Mouse (Mus musculus) A20 (cell line): ENCODE data around the gene Iqgap3.

Experiments used
- DNase-seq: peaks from one replicate; pipeline ENCODE4 v3.0.0-alpha.2; 2011; ENCODE audit warnings: low read depth, low spot score

Gene Iqgap3

DNA sequence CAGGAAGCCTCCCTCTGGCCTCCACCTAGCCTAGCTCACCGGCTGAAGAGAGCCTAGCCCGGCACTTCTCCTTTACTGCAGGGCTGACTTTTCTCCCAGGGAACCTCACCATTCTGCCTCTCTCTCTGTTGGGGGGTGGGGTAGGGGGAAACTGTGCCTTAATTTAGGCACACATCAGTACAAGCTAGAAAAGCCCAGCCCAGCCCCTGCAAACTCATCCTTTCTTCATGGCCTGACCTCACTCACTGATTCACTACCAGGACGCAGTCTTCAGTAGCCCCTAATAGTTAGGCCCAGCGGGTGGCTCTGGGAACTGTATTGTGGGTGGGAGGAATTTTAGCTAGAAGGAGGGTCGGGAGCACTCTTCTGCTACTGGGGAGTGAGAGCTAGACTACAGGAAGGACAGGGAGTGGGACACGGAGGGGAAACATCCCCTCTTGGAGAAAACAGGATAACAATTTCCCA is 67.8 kb downstream of the Iqgap3 start:
- no peak for DNase-seq

DNA sequence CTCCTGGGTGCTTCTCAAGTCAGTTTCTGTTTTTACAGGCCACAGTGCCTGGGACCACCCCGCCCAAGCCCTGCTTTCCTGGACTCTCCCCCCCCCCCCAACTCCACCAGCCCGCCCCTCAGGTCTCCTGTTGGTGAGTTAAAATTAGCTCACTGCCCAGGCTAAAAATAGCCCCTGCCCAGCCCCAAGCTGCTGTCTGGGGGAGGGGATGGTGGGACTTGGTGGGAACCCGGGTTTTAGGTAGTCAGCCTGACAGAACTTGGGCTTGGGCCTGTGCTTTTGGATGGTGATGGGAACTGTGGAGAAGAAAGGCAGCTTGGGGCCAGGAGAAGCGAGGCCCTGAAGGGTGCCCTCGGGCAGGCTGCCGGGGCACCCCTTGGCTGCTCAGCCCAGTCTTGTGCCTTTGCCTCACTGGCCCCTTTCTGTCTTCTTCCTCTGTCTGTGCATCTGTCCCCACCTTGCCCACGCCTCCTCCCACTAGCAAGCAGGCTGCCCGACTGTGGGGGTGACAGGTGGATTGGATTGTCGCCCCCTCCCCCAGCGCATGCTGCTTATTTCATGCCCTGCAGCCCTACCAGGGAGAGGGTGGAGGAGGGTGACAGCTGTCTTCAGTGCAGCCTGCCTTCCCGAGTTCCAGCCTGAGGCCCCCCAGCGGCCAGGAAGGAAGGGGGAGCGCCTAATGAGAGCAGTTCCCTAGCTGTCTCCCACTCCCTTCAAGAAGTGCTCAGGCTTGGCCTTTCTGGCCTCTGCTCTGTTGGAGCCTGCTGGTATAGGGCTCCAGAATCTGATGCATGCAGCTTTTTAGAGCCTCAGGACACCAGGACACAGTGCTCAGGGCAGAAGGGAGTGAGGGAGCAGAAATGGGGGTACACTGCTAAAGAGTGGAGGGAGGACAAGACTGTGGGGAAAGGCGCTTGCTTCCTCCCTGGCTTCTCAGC is 68.6 kb downstream of the Iqgap3 start:
- peak; percentile 47 for DNase-seq

DNA sequence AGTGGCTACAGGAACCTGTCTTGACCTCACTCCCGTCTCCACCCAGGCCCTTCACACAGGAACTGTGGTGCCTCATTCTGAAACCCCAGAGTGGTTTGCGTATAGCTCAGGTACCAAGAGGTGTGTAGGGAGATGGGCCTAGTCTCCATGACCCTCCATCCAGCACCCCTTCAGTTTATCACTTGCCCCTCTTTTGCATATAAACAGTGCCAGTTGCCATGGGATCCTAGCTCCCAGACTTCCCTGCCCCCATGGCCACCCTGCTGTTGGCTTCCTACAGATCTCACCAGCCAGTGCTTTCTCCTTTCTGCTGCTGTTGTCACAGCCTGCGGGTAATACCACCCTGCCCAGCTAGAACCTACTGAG is 69.2 kb downstream of the Iqgap3 start:
- peak; percentile 42 for DNase-seq

DNA sequence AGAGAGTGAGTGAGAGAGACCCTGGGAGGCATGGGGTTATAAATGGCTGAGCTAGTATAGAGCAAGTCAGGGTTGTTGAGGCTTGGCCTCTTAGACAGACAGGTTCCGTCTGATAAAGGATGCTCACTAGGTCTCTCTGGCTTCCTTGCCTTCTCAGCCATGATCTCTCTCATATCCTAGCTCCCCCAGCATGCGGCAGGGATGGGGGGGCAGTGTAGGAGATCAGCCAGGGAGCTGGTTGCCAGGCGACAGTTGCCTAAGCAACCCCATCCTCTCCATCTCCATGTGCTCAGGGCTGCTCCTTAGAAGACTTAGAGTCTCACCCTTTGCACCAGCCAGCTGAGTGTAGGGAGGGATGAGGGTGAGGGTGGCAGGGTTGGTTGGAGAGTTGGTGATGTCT is 70.3 kb downstream of the Iqgap3 start:
- no peak for DNase-seq

DNA sequence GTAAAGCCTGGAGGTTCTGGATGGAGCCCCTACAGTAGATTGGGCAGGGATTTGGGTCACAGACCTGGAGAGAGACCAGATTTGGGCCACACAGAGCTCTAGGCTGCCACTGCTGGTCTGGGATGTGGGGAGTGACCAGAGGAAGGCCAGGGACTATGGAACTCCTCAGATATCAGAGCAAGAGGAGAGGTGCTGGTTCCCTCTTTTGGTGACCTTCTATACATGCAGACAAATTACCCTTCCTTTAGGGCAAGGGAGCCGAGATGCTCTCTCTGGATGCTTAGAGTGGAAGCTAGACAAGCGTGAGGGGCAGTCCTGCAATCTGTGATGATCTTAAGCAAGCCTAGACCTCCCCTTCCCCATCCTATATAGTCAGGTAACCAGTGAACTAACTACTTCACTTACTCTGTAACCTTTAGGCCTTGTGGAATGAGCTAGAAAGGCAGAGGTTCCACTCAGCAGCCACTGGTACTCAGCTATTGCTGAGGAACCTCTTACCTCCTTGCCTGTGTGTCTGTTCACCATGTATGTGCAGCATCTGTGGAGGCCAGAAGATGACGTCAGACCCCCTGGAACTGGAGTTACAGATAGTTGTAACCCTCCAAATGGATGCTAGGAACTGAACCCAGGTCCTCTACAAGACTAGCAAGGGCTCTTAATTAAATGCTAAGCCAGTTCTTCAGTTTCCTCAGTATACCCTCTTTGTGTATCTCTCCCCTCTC is 71.7 kb downstream of the Iqgap3 start:
- no peak for DNase-seq

DNA sequence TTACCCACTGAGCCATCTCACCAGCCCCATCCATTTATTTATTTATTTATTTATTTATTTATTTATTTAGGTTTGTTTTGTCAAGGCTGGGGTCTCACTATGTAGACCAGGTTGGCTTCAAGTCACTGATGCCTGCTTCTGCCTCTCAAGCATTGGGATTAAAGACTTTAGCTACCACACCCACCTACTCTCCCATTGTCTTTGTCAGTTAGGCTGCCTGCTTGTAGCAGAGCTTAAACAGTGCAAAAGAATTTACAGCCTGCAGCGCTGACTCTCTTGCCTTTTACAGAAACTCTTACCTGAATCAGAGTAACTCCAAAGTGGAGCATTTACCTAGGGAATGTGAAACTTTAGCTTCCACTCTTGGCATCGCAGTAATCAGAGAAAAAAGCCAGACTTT is 72.5 kb downstream of the Iqgap3 start:
- DNase-seq, result no peak

DNA sequence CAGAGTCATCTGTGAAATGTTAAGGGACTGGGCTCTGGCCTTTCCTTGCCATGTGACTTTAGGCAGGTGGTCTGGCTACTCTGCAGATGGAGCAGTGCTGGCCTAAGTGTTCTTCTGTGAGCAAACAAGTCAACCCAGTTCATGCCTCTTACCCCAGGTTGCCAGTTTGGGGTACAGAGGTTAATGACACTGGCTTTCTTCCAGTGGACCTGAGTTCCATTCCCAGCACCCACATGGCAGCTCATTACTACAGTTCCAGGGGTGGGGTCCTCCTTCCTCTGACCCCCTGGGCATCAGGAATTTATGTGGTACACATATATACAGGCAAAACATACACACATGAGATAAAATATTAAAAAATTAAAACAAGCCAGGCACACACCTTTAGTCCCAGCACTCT is 75.0 kb downstream of the Iqgap3 start:
- DNase-seq, result no peak

DNA sequence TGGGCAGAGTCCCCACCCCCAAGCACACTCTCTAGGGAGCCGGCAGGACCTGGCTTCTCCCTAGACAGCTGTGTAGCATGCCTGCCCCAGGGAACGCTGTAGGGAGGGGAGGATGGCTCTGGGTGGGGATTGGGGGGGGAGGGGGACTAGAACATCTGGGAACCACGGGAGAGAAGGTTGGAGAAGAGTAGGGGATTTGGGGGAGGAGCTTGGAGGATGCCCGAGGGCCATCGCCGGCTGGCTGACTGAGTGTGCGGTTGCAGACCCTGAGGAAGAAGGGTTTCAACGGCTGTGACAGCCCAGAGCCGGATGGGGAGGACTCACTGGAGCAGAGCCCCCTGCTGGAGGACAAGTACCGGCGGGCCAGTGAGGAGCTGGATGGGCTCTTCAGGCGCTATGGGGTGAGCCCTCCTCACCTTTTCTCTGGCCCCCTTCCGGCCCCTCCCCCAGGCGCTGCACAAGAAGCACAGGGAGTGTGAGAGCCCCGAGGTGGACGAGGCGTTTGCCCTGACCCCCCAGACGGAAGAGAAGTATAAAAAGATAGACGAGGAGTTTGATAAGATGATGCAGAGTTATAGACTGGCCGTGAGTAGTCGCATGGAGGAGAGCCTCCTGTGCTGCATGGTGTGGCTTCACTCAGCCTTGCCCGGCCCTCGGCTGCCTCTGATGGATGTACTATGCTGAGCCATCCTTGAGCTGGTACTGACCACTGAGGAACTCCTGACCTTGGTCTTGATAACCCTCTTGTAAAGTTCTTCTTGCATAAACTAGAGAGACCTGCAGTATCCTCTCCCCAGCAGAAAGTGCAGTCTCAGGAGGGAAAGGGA is 76.2 kb downstream of the Iqgap3 start:
- no peak for DNase-seq

DNA sequence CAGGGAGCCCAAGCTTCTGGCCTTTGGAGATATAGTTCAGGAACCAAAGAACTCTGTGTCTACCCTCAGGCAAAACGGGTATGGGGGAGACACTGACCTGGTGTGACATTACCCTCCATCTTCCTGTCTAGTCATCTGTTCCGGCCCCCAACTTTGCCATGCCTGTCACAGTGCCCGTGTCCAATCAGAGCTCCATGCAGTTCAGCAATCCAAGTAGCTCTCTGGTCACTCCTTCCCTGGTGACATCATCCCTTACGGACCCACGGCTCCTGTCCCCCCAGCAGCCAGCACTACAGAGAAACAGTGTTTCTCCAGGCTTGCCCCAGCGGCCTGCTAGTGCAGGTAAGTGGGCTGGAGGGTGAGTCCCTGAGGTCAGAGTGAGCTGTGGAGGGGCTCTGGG is 77.2 kb downstream of the Iqgap3 start:
- DNase-seq, result no peak

DNA sequence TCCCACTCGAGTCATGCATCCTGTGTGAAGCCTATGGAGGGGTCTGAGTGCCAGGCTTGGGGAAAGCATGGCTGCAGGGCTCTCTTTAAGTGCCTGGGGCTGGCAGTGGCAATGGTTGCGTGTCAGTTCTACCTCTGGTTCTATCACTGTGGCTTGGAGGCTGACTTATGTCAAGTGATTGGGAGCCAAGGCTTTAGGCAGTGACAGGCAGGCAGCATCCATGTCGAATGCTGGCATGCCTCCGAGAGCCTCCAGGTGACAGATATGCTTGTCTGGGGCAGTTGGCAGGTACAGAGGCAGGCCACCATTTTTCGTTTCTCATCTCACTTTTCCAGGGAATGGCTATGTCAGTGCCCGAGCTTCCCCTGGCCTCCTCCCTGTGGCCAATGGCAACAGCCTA is 79.1 kb downstream of the Iqgap3 start:
- no peak for DNase-seq

DNA sequence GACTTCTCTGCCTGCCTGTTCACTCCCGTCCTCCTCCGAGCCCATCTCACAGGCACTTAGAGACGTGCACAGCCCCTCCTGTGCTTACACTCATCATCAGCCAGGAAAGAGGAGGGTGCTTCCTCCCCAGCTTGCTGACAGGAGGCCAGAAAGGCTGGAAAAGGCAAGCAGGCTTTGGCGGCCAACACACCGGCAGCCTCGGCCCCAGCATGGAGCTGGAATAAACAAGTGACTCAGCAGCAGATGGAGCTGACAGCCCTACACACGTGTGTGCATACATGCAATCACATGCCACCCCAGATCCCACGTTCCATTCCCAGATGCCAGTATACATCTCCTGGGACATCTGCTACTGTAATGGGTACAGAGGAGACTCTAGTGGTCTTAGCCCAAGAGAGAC is 80.5 kb downstream of the Iqgap3 start:
- DNase-seq, result no peak

DNA sequence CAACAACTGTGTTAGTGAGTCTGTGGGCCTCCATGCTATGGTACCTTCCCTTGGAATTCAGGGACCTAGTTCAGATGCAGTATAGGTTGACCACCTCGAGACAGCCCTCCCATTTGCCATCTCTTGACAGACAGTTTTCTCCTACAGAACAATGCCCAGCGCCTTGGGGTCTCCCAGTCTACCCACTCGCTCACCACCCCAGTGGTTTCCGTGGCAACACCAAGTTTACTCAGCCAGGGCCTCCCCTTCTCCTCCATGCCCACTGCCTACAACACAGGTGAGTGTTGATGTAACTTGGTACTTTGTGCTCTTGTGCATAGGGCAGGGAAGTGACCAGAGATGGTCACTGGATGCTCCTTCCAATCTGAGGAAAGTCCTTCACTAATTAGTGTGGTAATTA is 81.0 kb downstream of the Iqgap3 start:
- DNase-seq, result no peak

DNA sequence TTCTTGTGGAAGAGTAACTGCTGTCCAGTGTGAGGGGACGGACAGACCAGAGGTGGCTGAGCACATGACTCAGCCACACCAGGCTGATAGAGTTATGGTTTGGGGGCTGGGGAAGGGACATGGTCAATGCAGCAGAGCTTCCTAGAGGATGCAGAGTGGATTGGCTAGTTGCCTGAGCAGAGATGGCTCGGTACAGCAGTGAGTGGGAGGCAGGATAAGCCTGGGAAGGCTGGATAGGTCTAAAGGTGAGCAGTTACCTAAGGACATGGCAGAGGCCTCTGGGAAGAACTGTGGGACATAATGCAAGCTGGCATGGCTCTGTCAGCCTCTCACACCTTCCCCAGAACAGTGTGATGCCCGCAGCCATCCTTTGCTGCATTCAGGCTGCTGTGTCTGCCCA is 82.1 kb downstream of the Iqgap3 start:
- no peak for DNase-seq

DNA sequence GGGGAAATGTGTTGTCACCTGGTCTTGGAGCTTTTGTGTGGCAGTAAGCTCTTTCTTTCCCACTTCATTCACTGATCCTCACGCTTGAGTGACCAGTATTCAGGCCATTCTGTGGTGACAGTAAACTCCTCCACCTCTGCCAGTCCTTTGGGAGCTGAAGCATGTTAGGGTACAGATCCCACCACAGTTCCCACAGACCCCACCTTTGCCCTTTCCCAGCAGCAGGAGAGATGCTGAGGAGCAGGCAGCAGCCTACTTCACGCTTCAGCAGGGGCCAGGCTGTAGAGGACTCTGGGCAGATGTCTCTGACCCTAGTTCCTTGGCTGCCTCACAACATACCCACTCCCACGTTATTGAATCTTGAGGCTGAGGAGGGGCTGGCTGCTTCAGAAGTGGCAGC is 82.5 kb downstream of the Iqgap3 start:
- no peak for DNase-seq

DNA sequence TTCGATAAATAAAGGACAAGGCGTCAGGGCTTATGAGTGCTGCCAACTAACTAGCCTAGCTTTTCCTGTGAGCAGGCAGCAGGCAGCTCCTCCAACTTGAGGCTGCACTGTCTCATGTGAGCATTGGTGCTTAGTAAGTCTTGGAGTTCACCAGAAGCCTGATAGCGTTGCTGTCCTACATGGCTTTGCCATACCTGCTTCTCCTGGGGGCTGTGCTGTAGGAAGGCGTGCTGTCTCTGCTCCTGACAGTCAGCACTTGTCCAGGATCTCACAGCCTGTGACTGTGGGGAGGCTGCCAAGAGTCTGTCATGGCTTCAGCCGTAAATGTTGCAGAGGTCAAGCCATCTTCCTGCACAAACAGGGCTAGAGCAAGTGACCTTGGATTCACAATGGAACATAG is 84.3 kb downstream of the Iqgap3 start:
- no peak for DNase-seq

DNA sequence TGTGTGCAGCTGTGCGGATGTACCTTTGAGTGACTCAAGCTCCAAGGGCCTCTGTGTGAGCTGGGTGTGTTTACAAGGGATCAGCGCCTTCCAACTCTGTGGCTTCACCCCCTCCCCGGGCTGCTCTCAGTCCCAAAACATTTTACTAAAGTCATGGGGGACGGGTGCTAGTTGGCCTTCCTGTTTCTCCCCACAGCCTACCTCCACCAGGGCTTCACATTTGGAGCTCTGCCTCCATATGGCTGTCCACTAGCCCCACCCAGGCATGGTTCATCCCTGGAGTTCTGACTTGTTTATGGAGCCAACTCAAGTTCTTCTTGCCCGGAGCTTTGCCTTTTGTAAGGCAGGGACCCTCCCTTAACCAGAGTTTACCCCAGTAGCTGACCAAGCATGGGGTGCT is 88.6 kb downstream of the Iqgap3 start:
- no peak for DNase-seq
